Mouse (Mus musculus) common myeloid progenitor, adult 5-6 weeks (primary cell): ENCODE data around the gene Amot. TPM values are rescaled to one million over a fixed set of nuclear protein-coding genes. Genes with fewer than 3 reads are reported as not detected.

Experiments used
- ATAC-seq: replicated peaks from 2 replicates; pipeline ENCODE4 v1.8.0; 2016; ENCODE audit warnings: low read depth, mild to moderate bottlenecking, moderate TSS enrichment, inconsistent platforms; ENCODE audit not compliant: poor library complexity, severe bottlenecking
- total RNA-seq: library from RNA; stranded (forward); fragments of 200-1000, 187-1606 nt; gene quantifications from 2 replicates; pipeline ENCODE4 v1.2.3, GENCODE M21; 2017

The Amot gene
- total RNA-seq, 1 experiment from 2014 or later, result 4.9 TPM

DNA sequence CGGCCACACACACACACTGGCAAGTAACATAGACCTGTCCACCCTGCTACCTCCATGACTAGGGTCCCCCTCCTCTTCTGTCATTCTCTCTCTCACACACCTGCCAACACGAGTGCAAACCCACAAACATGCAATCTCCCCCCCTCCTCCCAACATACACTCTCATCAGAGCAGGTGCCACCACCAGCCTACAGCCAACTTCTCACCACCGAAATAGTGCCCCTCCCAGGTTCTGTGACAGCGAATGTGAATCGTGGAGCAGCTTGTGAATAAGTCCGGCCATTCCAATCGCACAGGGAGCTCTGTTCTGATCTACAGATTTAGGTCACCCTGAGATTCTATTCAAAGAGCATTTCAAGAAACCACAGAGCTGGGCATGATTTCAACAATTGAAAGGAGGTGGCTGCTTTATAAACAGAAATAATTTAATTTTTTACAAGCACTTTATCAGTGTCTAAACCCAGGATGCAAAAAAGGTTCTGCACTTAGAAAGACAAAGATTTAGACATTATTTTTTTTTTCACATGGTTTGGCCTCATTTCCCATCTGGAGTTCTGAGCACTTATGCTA, 21.4 kb downstream of the Amot start:
- no peak for ATAC-seq

DNA sequence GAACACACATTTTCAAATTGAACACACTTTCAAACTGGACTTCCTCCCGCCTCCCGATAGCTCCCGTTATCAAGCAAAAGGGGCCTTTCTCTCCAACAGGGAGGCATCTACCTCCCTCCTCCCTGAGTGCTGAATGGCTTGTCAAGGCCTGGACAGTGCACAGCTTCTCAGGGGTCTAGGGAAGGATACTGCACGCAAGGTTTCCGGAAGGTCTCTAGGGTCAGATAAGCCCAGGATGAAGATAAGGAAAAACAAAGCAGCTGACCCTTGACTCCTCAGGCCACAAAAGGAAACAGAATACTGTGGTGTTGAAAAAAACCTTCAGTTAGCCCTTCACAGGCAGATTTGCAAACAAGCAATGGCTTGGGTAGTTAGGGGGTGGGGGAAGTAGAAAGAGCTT, 22.6 kb downstream of the Amot start:
- ATAC-seq, result no peak

DNA sequence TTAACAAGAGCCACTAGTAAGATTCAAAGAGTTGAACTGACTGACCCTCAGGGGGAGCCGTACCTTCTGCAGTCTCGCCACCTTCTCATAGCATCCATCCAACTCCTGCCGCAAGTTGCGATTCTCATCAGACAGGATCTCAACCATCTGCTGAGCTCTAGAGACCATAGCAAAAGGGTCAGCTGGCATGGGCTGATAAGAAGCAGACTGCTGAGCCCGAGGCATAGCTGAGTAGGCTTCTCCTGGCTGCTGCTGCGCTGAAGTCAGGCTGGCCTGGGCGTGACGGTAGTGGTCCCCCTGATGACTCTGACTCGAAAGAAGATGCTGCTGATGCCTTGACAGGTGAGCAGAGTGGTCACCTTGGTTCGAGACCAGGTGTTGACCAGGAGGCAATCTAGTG, 25.0 kb downstream of the Amot start:
- no peak for ATAC-seq

DNA sequence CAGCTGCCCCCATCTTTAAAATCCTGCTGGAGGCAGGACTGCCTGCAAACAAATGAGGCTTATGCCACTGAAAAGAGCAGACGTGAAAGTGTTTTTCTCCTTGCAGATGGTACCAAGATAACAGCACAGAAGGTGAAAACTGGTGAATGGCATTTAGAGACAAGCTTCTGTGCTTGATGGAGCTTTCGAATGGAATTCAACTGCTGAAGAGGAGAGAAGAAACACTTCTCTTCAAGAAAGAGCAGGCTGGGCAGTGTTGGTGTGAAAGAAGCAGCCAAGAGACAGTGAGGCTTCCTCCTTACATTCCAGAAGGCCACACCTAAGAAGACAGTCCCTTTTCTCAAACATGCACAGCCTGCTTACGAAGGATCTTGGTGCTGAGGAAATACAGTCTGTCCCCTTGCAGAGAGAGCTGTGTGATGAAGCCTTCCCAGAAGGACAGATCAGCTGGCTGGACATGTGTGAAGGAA, 27.2 kb downstream of the Amot start:
- ATAC-seq, result no peak

DNA sequence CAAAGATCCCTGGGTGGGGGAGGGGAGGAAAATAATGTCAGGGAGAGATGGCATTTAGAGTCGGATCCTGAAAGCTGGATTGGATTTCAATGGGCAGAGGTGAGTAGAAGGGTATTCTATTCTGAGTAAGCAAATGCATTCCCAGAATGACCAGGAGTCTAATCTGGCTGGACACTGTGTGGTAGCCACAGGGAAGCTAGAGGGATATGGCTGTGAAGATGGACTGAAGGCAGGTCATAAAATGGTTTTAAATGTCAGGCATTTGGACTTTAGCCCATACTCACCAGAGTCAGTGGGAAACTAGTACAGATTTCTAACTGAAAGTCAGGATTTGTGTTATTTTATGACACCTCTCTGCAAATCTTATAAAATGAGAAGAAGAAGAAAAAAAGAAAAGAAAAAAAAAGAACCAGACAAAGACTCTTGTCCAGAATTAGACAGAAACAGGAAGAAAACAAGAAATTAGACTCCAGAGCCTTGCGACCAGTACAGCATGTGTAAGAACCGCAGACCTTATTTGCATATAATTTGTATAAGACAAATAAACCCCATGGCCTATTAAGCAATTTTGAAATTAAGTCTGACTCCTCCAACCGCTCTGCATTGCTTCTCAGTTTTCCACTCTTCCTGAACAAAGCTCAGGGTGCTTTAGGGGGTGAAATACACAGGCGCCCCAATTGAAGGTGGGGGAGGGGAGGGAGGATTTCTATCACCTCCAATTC, 27.8 kb downstream of the Amot start:
- ATAC-seq, result no peak

DNA sequence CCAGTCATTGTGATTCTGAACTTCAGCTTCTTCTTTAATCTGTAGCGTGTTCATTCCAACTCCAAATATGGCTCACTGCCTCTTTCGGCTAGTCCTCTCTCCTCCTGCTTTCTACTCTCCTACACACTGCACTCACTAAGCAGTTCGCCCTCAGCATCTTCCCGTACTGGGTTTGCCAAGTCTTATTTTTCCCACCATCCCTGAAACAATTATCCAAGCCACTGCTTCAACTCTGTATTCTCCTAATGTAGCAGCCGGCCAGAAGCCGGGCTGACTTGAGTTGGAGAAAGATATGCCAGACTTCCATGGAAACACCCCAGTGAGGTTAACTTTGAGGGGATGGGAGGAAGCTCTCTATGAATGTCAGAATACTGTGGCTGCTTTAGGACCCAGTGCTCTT, 36.7 kb downstream of the Amot start:
- no peak for ATAC-seq

DNA sequence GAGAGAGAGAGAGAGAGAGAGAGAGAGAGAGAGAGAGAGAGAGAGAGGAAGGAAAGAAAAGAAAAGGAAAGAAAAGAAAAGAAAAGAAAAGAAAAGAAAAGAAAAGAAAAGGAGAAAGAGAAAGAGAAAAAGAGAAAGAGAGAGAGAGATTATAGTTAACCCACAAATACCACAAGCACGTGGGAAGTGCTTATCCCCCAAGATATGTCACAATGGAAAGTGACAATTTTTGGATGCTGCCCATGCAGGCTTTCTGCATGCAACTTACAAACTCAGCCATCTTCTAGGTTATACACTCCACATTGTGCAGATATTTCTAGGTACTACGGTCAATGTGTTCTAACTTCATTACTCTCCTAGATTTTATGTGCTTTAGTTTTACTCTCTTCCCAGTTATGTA, 41.5 kb downstream of the Amot start:
- ATAC-seq, result peak; percentile 65; the same call in 1 of the 2 replicates

GRCm38 (mm10) chrX:145461339-145461738, 43.6 kb downstream of the Amot start:
- ATAC-seq, result no peak

DNA sequence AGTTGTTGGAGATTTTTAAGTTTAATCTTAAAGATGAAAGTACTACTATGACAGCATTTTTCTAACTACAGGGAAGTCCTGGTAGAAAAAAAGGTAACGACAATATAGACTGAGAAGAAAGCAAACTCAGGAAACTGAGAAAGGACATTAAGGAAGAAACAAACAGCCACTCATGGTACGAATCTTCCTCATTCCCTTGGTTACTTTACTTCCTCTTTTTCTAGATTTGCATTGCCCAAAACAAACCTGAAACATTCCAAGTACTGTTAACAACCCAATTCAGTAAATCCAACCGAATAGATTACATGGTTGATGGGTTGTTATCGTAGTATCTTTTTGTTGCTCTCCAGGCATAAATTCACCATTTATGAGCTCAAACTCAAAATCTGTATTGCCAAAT, 48.7 kb downstream of the Amot start:
- peak; percentile 63; the same call in 1 of the 2 replicates for ATAC-seq

DNA sequence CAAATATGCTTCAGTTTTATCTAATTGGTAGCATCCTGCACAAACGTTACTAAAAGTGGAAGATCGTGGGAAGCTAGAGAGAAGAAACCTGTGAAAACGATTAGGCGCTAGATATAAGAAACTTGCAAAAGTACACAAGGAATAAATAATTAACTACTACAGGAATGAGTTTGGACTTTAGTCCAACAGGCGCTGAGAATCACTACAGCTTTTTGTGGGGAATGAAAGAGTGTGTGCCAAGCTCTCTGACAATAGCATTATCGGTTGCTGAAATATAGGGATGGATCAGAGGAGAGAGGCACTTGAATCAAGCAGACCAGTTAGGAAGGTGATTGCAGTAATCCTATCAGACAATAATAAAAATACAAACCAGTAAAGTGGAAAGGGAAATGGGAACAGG, 49.4 kb downstream of the Amot start:
- ATAC-seq, result no peak

- no peak for ATAC-seq
These were observed 50.2 kb downstream of the Amot start for GRCm38 (mm10) chrX:145454828-145455227.

DNA sequence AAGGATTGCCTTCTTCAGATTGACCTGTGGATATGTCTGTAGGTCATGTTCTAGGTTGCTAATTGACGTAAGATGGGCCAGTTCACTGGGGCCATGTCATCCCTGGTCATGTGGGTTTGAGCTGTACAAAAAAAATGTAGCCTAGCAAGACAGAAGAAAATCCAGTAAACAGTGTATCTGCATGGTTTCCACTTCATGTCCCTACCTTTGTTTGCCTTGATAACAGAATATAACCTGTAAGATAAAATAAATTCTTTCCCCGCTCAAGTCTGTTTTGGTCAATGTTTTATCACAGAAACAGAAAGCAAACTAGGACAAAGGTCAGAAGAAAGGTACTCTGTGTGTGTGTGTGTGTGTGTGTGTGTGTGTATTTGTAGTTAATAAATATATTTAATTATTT, 63.5 kb downstream of the Amot start:
- ATAC-seq, result no peak

- ATAC-seq, result peak; percentile 62
These were observed 71.3 kb downstream of the Amot start for GRCm38 (mm10) chrX:145433652-145434051.

DNA sequence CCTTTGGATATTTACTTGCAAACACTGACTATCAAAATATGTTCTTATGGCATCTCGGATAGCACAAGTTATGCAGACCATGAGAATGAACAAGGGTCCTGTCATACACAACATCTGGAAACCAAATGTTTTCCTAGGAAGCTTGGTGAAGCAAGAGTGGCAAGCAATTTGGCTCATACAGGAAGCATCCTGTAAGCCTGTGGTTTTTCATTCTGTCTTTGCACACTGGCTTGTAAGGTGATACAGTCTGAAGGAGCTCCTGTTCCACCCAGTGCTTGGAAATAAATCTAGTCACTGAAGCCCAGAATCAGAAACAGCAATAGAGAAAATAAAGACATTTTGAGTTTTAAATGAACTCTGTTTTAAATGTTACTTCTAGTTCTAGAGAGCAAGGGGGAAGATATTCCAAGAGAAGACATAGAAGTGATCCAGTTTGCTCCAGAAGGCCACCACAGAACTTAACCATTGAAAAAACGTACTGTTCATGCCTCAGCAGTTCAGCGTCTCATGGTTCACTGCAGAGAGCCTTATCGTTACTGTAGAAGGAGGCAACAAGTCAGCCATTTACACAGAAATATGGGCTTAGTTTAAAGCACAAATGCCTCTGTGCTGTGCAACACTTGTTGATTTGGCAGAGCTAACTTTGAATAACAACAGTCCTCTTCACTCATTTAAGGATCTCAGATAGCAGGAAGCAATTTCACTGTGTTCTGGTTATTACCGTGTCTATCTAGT, 74.0 kb downstream of the Amot start:
- ATAC-seq, result no peak

DNA sequence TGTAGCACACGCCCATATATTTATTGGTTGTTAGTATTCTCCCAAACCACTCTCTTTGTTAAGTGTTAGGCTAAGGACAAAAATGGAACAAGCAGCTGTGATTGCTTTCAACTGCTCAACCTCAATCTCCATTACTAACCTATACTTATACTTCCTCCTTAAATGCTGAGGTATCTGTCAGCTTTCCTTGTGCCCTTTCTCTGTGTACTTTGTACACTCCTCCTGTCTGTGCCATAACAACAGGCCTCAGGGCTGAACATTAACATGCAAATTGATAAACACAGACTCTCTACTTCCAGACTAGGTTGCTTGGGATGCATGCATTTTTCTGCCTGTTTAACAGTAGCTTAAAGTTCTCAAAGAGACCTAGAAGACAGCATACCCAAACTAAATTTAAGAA, 76.2 kb downstream of the Amot start:
- no peak for ATAC-seq

DNA sequence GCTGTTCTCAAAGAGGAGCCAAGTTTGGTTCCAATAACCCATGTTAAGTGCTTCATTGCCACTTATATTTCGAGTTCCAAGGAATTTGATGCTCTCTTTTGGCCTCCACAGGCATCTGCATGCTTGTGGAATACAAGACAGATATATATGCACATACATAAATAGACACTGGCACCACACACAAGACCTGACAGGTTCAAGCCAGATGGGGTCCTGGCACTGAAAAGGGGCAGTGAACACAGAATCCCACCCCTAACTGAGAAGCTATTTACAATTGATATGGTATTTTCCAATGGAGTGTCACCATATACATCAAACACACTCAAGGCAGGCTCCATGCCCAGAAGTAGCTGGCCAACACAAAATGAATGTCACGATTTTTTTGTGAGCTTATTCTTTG, 81.0 kb downstream of the Amot start:
- ATAC-seq, result no peak

GRCm38 (mm10) chrX:145414319-145414718, 90.7 kb downstream of the Amot start:
- no peak for ATAC-seq

DNA sequence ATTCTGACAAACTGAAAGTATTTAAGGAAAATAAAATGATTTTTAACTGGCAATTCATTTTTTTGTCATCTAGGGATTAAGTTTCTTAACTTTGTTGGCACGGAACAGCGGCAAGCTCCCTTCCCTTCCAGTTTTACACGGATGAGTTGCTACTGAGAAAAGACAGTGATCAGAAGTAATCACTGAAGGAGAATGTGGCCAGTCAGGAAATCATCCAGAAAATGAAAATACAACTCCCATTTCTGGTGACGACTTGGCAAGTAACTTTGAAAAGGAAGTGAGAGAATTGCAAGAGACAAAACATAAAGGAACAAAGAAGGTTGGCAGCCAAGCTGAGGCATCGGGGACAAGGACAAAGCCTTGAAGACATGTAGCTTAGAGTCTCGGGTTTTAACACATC, 93.6 kb downstream of the Amot start:
- ATAC-seq, result no peak

DNA sequence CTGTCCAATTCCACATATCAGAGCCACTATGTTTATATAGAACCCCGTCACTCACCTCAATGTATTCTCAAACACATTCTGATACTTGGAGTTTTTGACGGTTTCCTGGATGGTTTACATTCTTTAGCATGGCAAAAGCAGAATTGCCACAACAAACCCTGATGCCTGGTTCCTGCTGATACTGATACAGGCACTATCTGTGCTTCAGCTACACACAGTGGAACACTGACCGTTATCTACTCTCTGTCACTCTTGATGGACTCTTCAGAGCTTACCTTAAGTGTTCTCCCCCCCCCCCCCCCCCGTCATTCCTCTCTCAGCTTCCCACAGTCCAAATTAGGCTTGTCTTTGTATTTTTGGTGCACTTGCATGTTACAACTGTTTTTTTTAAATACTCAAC, 98.9 kb downstream of the Amot start:
- ATAC-seq, result peak; percentile 22; the same call in 1 of the 2 replicates

- ATAC-seq, result no peak
These were observed 103.1 kb downstream of the Amot start for GRCm38 (mm10) chrX:145401926-145402325.

DNA sequence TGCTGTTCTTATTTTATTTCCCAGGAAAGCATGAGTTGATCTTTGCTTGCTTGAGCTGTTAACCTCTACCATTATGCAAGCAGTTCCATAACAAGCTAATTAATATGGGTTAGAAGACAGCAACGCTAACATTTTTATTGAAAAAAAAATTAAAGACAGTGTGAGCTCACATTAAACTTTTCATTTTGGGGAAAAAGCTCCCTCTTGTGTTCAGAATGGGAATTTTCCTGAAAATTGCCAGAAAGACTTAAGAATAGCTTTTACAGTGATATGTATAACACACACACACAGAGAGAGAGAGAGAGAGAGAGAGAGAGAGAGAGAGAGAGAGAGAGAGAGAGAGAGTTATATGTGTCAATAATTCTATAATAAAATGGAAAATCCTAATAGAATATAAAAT, 105.7 kb downstream of the Amot start:
- 0 out of 2 replicates have a peak, but pooled peaks have one; percentile 50 for ATAC-seq
